Mouse (Mus musculus): ENCODE measurements around the gene Ncor2.

DNA sequence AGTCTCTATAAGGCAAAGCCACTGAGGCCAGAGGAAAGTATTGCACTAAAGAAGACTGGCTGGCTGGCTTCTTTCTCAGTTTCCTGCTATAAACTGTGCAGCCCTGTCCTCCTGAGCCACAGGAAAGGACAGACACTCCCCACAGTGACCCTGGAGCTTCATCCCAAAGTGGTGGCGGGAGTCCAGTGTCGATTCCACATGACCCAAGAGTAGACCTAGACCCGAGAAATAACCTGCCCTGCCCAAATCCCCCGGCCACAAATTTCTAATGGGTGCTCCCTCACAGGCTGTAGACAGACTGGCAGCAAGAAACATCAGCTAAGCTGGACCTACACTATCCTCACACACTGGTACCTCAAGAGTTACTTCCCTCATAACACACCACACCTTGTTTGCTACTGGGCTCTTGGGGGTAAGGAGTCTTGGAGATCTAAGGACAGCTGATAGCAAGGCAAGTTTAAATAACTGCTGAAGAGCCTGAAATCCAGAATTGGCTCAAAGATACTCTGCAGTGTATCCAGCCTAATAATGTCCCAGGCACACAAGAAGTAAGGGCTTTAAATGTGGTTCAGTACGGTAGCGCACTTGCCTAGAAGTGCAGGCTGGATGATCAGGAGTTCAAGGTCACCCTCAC lies 1.7 kb upstream of the Ncor2 start:
- TF ChIP-seq POLR2A (IDR thresholded peaks at IDR 0.05; ENCODE audit: low read depth, low read length) (no peak), CTCF (IDR thresholded peaks at IDR 0.05; ENCODE audit: extremely low read depth, insufficient read length, insufficient replicate concordance, low read depth, low read length) (no peak)
